Mouse (Mus musculus) embryo, embryonic 10.5 days (tissue): ENCODE measurements around the gene Icam4.
"Not testable (repeated sequence)": the region's sequence is repeated elsewhere in the genome, so short reads cannot be mapped to it uniquely, and the experiment has no call there.

ENCODE experiments used
- DNase-seq: peaks from one replicate; pipeline ENCODE4 v3.0.0-alpha.2; 2015; ENCODE audit warnings: low spot score

Icam4 gene

DNA sequence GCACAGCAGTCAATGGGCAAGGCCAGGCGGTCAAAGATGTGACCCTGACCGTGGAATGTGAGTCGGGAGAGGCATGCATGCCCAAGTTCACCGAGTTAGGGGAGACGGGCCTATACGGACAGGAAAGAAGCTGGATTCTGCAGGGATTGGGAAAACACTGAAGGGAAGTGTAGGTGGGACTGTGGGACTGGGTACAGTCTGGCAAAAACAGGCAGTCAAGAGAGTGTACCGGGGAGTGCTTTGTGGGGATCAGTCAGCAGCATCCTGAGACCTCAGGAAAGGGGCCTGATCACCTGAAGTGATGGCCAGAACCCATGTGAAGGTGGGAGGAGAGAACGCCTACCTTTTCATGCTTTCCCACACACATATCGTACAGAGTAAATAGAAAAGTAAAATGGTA is 6.4 kb downstream of the Icam4 start:
- DNase-seq: no peak

DNA sequence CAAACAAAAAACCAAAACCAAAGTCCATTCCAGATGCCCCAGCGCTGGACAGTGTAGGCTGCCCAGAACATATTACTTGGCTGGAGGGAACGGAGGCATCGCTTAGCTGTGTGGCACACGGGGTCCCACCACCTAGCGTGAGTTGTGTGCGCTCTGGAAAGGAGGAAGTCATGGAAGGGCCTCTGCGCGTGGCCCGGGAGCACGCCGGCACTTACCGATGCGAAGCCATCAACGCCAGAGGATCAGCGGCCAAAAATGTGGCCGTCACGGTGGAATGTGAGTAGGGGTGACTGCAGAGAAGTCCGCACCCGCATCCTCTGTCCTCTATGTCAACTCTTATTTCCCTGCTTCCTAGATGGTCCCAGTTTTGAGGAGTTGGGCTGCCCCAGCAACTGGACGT is 7.0 kb downstream of the Icam4 start:
- DNase-seq: no peak

DNA sequence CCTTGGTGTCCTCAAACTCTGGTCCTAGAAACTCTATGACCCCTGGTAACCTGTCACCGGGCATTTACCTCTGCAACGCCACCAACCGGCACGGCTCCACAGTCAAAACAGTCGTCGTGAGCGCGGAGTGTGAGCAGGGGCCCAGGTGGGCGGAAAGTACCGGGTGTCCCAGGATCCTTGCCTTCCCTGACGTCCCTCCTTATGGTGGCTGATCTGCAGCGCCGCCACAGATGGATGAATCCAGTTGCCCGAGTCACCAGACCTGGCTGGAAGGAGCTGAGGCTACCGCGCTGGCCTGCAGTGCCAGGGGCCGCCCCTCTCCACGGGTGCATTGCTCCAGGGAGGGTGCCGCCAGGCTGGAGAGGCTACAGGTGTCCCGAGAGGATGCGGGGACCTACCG is 7.5 kb downstream of the Icam4 start:
- no peak for DNase-seq

DNA sequence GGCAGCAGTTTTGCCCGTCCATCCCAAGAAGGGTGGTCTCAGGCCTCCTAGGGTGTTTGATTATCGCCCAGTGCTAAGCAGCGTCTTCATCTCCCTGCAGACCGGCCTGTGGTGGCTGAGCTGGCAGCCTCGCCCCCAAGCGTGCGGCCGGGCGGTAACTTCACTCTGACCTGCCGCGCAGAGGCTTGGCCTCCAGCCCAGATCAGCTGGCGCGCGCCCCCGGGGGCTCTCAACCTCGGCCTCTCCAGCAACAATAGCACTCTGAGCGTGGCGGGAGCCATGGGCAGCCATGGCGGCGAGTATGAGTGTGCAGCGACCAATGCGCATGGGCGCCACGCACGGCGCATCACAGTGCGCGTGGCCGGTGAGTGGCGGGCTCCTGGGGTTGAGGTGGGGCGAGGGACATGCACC is 8.3 kb downstream of the Icam4 start:
- peak; percentile 38 for DNase-seq

DNA sequence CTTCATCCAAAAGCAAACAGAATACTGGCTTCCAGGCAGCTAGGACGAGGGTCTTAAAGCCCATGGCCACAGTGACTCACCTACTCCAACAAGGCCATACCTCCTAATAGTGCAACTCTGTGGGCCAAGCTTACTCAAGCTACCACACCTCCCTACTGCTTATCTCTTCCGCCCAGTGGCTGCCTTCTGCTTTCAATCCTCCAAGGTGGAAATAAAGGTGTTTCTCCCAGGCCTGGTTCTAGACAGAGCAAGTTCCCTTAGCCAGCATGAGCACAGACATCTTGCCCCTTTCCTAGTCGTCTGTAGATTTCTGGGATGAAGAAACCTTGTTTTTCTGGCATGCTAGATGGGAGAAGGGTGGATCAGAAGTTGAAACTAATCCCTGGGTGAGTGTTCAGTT is 10.6 kb downstream of the Icam4 start:
- DNase-seq: no peak

DNA sequence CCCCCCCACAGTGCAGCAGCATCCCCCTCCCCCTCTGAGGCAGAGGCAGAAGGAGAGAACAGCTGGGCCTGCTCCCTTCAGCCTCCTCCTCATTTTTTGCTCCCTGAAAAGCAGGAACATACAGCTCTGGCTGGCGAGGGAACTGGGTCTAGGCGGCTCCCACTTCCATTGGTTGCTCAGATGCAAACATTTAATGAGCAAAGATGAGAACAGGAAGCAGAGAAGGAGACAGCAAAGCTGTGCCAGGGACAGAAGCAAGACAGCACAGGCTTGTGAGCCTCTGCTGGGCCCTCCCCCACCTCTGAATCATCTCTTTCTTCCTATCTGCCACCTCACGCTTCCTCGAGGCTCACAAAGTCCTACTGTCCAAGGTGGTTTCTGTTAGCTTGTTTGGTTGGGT is 12.1 kb downstream of the Icam4 start:
- DNase-seq: no peak

DNA sequence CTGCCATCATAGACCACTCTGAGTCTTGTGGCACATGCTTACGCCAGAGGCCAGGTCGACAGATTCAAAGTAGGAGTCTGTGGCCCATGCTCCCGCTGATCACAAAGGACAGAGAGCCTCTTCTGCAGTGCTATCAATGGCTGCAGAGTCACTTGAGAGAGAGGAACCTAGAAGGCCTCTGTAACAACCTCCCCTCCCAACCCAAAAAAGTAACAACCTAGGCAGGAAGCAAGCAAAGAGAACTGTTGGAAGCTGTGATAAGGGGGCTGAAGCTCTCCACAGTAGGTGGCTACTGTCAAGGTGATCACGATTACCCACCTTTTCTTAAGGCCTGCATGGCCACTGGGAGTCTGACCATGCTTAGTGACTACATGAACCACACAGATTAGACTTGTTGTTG is 14.4 kb downstream of the Icam4 start:
- DNase-seq: no peak

DNA sequence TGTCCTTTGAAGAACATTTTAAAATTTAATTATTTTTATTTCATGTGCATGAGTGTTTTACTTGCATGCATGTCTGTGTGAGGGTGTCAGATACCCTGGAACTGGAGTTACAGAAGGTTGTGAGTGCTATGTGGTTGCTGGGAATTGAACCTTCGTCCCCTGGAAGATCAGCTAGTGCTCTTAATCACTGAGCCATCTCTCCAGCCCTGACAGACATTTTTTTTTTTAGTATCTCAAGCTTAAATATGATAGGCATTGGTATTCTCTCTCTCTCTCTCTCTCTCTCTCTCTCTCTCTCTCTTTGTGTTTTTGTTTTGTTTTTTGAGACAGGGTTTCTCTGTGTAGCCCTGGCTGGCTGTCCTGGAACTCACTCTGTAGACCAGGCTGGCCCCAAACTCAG is 15.6 kb downstream of the Icam4 start:
- DNase-seq: not testable (repeated sequence)

DNA sequence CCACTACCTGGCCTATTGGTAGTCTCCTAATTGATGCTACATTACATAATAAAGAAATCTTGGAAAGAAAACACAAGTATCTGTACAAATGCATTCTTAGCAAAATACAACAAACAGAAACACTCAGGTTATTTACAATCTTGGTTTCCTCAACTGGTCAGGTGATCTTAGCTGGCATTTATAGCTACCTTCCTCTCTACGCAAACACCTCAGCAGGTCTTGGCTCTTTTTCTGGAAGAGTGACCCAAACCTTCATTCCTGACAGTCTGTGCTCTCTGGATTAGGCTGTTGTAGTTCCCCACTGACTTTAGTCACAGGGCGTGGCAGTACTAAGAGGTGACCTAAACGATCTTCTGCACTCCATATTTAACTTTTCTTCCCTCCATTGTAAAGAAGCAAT is 16.1 kb downstream of the Icam4 start:
- DNase-seq: no peak

DNA sequence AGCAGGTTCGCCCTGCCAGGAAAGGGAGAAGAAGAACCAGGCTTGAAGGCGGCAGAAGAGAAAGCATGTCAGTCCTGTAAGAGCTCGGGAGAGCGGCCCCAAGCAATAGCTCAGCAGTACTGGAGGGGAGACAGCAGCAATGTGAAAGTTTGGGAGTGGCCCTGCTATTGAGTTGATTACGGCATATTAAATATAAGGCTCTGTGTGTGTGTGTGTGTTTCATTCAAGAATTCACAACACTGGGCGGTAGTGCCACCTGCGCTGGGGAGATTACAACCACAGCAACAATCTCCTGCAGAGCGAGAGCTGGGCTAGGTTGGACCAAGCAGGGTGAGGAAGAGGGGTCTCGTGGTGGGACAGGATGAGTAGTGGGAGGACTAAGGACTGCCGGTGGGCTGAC is 22.4 kb downstream of the Icam4 start:
- DNase-seq: no peak

DNA sequence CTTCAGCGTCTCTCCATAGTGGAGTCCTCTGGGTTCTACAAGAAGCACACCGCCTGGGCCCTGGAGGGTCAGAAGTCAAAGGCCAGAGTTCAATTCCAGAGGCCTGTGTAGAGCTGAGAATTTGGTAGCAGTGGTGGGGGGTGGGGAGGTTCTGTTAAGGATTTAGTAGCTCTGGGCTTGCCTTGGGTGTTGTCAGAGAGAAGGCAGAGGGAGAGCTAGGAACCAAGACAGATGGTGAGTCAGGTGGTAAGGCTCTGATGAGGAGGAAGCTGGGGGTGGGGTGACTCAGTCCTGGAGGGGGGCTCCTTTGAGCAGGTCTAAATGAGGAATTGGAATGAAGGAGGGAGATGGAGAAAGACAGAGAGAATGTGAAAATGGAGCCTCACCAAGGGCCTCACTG is 33.8 kb downstream of the Icam4 start:
- no peak for DNase-seq

DNA sequence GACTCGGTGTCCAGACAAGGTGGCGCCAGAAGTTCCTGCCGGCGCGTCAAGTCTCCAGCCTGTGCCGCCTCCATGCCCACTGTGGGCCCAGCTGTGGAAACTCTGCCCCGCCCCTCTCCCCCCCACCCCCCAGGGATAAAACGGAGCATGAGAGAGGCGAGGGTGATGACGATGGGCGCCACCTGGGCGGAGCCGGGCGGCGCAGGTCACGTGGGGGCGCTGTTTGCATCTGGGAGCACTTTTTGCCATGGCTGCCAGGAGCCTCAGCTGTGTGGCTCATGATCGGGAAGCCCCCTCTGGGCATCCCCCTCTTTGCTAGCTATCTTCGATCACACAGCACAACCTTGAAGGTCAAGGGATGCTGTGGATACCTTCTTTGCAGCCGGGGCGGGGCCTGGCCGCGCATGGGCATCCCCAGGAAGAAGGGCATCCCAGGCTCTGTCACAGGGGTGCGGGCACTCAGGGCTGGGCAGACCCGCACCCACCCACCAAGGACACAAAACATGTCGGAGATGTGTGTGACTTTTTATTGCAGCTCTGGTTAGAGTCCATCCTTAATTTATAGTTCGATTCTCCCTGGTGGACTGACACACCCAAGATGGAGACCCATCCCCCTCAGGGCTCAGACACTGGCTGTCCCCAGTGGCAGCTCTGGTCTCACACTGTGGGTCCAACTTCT is 38.0 kb downstream of the Icam4 start, which contains the start of gene Zglp1:
Zglp1 (minus strand) TSS at position 88 of the 679 bp plus-strand sequence.
- DNase-seq: no peak

DNA sequence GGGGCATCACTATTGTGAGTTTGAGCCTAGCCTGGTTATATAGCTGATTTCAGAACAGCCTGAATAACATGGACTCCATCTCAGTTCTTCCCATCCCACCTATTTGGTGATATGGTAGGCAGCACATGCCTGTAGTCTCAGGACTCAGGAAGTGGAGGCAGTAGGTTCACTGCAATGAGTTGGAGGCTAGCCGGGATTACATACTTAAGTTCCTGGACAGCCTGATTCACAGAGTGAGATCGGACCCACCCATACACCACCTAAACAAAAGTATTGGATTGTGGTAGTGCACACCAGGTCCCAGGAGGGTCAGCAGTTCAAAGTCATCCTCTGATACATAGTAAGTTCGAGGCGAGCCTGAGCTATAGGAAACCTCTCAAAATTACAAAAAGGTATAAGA is 43.5 kb downstream of the Icam4 start:
- DNase-seq: peak; percentile 36

DNA sequence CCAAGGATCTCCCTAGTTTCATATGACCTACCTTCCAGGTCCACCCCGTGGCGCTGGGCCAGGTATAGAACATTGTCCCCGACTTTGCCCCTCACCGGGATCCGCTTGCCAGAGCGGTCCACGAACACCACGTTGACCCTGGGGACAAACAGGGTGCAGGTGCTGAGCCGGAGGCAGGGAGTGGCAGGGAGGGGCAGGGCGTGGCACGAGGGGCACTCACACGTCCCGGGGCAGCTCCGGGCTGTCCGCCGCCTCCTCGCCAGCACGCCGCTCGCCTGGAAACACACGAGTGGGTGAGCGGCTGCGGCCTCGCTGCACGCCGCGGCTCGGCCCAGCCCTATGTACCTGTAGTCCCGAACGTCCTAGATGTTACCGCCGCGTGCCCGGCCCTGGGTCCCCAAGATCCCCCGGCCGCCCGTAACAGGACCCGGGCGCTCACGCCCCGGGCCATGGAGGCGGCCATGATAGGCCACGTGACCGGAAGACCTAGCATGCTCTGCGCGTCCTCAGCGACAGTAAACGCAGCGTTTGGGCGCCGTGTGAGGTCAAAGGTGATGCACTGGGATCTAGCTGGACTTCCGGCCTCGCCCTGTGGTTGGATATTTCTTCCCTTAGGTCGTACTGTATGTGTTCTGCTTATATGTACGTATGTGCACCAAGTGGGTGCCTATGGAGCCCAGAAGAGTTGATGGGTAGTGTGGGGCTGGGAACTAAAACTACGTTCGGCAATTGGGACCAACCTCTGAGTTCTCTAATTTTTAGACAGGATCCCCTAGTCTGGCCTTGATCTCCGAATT is 44.1 kb downstream of the Icam4 start, which contains the start of the genes Gm49373 and Fdx1l:
Gm49373 (minus strand) TSS at position 53 of the 797 bp plus-strand sequence.
Fdx1l (minus strand) TSS at position 571 of the 797 bp plus-strand sequence.
- peak; percentile 96 for DNase-seq

DNA sequence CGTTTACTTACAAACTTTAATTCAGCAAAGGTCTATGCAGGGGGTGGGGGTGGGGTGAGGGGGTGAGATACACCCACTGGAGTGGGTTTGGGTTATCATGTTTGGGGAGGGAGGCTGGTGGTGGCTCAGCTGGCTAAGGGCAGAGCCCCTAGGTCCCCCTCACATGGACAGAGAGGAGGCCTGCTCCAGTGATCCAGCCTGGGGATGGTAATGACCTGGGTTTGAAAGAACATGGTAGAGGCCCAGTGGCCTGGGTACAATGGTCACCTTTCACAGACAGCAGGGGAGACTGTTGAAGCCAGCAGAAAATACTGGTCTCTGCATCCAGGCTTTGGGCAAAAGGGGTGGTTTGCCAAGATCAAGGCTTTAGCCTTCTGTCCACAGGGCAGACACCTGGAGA is 45.0 kb downstream of the Icam4 start:
- DNase-seq: no peak

DNA sequence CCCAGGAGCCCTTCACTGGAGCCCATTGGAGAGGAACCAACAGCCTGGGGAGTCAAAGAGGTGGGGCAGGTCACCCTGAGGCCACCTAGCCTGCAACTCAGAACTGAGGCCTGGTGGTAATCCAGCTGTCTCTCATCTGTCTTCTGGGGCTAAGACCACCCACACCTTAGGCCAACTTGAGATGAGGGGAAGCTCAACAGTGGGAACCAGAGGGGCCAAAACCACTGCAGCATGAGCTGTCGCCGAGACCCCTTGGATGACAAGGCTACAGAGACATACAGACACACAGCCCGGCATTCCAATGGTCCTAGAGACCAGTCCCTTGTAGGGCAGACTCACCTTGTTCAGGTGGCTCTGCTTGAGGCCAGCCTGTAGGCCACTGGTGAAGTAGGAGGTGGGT is 46.5 kb downstream of the Icam4 start:
- no peak for DNase-seq
